Mouse (Mus musculus): ENCODE data around the gene Fpr2.
"Not testable (repeated sequence)": the region's sequence is repeated elsewhere in the genome, so short reads cannot be mapped to it uniquely, and the experiment has no call there.

The Fpr2 gene

GRCm38 (mm10) chr17:17883840-17884239, 3.8 kb upstream of the Fpr2 start, which contains the start of gene Fpr1:
Gene Fpr1 (minus strand): TSS chr17:17883940.
- DNase-seq, result no peak

- DNase-seq, result no peak
Measured at GRCm38 (mm10) chr17:17889732-17890425, 2.3 kb downstream of the Fpr2 start.

- peak; percentile 18 to 31 for DNase-seq
Measured at GRCm38 (mm10) chr17:17896039-17896438, 8.4 kb downstream of the Fpr2 start.

- no peak for DNase-seq
Measured at GRCm38 (mm10) chr17:17899268-17899667, 11.6 kb downstream of the Fpr2 start.

- DNase-seq, result peak in 1 of 2 experiments; percentile 3
Measured at GRCm38 (mm10) chr17:17900768-17901167, 13.1 kb downstream of the Fpr2 start.

DNA sequence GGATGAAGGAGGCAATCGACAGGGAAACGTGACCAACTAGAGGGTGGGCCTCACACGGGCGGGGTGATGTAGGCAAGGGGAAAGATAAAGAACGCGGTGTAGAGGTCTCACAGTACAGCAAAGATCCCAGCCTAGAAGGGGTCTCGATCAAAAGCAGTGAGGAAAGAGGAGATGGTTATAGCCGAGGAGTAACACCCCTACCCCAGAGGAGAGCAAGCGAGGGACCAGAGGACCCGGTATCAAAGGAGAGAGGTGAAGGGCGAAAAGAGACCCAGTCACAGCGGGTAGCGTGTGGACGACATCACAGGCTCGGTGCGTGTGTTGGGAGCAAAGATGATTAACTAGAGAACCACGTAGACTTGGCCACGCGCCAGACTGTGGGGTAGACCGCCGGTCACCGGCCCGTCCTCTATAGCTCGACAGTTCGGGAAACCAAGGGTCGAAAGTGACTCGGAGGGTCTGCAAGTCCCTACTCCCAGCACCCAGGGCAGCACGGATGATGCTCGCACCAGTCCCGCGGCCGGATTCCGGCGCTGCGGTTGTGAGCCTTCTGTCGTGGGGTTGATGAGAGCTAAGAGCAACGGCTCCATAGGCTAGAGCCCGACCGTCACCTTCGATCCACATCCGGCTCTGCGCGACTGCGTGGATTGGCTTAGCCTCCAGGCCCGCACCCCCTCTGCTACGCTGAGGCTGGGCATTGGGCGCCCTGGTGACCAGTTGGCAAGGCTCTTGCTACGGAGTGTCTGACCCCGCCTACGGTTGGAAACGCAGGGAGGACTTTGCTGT, 22.2 kb downstream of the Fpr2 start:
- DNase-seq, result peak; percentile 29 to 45

DNA sequence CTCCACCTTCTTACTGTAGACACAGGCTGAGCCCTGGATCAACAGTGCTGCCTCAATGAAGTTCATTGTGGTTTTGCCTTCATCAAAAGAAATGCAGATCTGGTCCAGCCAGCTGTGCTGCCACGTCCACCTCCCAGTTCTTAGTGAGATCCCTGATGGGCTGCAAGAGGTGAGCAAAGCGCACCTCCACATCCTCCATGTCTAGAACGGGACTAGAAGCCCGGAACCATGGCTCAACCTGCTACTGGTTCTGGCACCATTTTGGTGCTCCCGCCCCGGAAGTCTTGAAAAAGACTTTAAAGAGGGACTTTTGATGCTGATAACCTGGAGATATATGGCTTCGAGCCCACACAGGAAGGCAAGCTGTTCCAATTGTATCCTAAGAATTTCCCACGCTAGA, 25.0 kb downstream of the Fpr2 start:
- DNase-seq, result not testable (repeated sequence)

GRCm38 (mm10) chr17:17917376-17917775, 29.8 kb downstream of the Fpr2 start:
- no peak for DNase-seq

DNA sequence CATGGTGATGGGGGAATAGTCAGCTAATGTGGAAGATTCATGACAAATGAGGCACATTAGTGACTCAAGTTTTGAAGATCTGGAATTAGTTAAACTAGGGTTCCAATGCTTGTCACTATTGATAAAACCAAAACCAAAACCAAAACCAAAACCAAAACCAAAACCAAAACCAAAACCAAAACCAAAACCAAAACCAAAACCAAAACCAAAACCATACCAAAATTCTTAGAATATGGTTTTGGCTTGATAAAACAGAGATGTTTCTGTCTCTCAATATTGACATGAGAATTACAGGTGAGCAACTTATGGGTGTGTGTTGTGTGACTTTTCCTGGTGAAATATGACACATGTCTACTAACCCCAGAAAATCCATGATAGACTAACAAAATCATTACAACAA, 30.2 kb downstream of the Fpr2 start:
- DNase-seq, result no peak

All from B cell, adult 2 months (primary cell).